Mouse (Mus musculus): ENCODE measurements around the gene Calm1.
"Not testable (repeated sequence)": the region's sequence is repeated elsewhere in the genome, so short reads cannot be mapped to it uniquely, and the experiment has no call there.

Calm1 gene

DNA sequence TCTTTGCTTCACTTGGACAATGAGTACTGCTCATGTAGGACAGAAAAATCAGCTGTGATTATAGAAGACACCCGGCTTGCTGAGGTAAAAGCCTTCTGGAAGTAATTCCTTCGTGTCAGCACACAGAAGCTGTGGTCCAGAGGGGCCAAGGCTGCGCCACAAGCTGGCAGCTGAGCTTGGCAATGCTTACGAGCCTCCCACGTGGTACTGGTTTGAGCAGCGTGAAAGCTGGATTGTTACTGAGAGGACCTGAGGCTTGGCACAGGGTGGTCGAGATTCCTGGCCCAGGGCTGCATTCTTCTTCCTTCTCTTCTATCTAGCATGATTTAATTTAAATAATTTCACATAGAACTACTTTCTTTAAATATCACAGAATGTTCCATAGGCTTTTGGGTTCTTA is 2.4 kb upstream of the Calm1 start:
- DNase-seq: peak; percentile 44 to 64

DNA sequence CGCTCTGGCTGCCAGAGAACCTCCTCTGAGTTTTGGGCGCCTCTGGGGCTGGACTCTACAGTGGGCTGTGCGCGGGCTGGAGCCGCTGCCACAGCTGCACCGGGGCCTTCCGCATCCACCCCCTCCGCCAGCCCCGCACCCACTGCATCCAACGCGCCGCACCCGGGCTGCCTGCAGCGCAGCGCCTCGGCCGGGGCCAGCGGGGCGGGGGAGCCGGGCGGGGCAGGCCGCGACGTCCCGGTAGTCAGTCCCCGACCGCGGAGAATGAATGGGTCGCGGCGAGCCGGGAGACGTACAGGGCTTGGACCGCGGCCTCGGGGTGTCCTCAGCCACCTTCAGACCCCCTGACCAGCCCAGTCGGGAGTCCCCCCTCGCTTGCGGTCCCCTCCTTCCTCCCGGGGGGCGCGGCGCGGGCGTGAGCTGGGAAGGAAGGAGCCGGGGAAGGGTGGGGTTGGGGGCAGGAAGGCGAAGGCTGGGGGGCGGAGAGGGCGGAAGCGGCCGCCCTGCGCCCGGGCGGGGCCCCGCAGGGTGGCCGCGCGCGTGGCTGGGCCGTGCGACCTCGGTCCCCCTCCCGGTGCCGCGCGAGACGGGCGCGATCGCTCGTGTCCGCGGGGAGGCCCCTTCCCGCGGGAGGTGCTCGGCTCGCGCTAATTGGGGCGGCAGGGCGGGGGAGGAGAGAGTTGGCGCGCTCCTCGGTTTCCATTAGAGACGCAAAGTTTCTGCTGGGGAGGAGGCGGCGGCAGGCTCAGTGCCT is 833 bp downstream of the Calm1 start:
- DNase-seq: peak; percentile 78

DNA sequence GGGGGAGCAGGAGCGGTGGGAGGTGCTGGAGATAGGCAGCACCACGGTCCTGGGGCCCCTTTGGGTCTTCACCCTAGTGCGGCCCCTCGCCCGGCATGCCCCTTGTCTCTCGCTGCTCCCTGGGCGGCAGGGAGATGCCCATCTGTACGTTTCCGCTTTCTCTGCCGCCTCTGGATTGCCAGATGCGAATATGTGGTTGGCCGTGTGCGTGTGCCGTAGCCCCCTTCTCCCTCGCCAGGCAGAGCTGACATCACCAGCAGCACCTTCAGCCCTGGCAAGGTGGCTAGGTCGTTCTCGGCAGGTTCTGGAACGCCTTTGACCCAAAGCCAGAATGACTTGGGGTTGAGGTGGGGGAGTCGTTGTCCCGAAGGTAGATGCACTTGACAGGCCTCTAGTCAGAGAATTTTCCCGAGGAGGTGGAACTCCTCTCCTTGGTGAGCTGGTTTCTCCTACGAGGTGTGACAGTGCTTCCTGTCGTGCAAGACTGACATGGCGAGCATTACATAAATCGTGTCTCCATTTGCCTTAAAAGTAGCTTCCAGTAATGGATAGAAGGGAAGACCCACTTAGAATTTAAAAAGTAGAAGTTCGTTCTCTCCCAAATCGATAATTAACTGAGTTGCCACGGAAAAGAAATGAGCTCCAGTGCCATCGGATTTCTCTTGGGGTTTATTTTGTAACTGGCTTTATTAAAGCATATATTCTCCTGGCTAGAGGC is 1.6 kb downstream of the Calm1 start:
- DNase-seq: peak; percentile 55 to 67

- no peak for DNase-seq
Measured at GRCm38 (mm10) chr12:100201363-100201711, 2.1 kb downstream of the Calm1 start.

DNA sequence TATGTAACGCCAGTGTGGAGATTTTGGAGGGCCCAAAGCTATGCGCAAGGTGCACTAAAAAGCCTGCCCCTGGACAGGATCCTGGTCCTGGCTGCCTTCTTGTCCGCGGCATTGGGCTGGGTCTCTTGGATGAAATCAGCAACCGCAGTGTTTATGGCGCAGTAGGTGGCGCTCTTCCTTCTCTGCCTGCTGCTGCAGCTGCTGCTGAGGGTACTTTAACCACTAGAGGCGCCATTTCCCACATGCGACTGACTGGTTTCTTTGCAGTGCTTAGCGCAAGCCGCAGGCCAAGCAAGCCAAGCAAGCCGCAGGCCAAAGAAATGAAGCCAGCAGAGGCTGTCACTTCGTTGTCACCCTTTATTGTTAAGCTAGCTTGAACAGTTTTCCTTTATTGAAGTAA is 2.6 kb downstream of the Calm1 start:
- DNase-seq: peak; percentile 97 to 99

DNA sequence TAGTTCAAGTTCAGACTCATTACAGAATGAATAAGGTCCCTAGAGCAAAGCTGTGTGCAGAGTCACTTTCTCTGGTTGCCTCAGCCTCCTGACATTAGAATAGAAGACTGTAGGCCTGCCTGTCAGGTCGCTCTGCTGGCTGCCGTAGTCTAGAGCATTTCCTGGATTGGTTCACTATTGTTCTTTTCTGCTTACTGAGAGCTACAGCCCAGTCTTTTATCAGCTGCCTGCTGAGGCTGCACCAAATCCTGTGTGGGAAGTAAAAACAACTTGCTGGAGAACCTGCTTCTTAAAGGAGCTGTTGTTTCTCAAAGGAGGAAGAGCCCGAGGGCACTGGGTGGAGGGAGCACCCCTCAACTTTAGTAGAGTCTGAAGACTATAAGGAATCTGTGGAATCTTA is 4.5 kb downstream of the Calm1 start:
- no peak for DNase-seq

GRCm38 (mm10) chr12:100205156-100205555 is 5.9 kb downstream of the Calm1 start:
- no peak for DNase-seq

GRCm38 (mm10) chr12:100206521-100206920 is 7.3 kb downstream of the Calm1 start:
- DNase-seq: no peak

DNA sequence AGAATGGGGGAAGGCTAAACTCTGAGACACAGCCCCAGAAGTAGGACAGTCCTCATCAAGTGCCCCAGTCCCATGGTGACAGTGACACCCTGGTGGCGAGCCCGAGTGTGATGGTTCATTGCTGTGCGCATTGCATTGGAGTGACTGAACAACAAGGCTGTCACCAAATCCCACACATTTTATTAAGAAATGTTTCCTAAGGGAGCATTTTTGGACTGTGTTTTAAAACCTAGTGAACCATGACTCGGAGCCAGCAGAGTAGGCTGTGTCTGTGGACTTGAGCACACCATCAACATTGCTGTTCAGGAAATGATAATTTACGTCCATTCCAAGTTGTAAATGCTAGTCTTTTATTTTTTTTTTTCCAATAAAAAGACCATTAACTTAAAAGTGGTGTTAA is 7.7 kb downstream of the Calm1 start:
- no peak for DNase-seq

DNA sequence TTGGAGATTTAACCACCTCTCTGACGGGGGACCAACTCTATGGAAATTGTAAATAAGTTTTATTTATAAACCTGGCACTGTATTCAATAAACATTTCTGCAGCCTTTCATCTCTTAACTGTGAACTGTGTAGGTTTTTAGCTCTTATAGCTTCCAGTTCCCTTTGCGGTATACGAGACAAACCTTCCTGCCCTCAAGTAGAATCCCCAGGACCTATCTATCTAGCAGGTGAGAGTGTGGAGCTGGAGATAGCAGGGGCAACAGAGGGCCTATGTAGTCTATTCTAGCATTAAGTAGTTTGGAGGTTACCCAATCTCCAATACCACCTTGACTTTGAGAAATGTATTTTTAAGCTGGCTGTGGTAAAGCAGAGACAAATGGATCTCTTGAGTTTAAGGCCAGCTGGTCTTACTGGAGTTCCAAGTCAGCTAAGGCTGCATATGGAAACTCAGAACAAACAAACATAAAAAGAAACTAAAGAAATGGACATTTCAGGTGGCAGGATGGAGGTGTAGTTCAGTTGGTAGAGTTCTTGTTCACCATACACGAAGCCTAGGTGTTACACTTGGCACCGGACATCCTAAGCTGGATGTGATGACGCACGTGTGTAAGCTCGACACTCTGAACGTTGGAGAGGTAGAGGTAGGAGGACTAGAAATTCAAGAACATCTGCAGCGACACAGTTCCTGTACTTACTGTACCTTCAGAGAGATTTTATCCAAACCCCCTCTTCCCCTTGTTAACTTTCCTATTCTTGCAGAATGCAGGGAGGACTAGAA is 10.7 kb downstream of the Calm1 start:
- DNase-seq: no peak

- peak in 1 of 2 experiments; percentile 44 for DNase-seq
Measured at GRCm38 (mm10) chr12:100210973-100211372, 11.7 kb downstream of the Calm1 start.

- peak in 1 of 2 experiments; percentile 12 for DNase-seq
Measured at GRCm38 (mm10) chr12:100211453-100212185, 12.4 kb downstream of the Calm1 start.

DNA sequence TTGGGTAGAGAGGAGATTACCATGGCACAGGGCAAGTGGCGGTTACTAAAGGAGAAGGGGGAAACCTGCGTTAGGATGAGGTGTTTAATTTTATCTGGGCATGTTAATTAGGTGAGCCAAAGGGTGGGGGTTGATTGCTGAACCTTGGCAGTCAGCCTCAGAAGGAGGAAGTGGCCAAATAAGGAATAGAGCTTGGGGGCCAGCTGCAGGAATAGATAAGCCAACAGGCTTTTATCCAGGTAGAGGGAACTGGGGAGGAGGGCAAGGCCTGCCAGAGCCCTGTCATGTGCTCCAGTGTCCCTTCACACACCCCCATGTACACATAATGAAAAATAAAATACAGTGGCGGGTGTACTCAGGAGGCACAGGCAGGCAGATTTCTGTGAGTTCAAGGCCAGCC is 13.2 kb downstream of the Calm1 start:
- DNase-seq: peak; percentile 60 to 61

DNA sequence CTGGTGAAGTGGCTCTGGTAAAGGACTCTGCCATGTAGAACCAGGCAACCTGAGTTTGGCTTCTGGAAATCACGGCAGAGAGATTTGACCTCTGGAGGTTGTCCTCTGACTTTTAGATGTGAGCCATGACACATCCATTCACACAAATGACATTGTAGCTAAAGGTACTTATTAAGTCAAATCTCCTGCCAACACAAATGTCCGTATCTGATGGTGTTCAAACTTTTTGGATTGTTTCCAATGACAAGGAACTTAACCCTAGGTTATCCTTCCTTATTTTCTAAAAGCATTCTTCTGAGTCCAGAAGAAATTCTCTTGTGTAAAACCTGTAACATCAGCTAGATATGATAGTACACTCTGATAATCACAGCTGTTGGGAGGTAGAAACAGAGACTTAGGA is 13.9 kb downstream of the Calm1 start:
- DNase-seq: no peak

- DNase-seq: no peak
Measured at GRCm38 (mm10) chr12:100214156-100214555, 14.9 kb downstream of the Calm1 start.

GRCm38 (mm10) chr12:100214738-100215137 is 15.5 kb downstream of the Calm1 start:
- DNase-seq: peak in 1 of 2 experiments; percentile 56

DNA sequence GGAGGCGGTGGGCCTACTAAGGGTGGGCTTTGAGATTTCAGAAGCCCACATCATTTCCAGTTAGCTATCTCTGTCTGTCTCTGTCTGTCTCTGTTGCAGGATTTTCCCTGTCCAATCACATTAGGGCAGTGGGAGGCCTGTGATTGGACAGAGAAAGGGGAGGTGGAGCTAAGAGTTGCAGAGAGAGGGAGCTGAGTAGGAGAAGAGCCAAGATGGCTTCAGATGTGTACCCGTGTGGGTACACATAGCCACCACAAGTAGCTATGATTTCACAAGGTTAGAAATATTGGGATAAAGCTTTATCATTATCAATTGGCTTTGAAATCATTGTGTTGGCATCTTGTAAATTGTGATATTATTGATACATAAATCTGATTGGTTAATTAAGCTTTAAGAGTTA is 17.9 kb downstream of the Calm1 start:
- not testable (repeated sequence) for DNase-seq

DNA sequence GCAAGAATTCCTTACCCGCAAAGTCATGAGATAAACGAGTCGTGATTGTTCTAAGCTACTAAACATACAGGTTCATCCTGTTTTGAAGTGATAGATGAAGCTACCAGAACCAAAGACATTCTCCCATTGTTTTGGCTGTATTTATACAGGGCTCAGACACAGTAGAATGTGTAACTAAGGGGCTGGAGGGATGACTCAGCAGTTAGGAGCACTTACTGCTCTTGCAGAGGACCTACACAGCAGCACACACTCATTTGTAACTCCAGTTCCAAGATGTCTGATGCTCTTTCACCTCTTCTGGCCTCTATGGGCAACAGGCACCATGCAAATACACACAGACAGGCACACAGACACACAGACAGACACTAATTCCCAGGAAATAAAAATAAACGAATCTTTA is 20.8 kb downstream of the Calm1 start:
- DNase-seq: no peak

GRCm38 (mm10) chr12:100221608-100222321 is 22.5 kb downstream of the Calm1 start:
- no peak for DNase-seq

GRCm38 (mm10) chr12:100222322-100222993 is 23.2 kb downstream of the Calm1 start:
- DNase-seq: no peak

GRCm38 (mm10) chr12:100223531-100223930 is 24.3 kb downstream of the Calm1 start:
- DNase-seq: peak in 1 of 2 experiments; percentile 47

DNA sequence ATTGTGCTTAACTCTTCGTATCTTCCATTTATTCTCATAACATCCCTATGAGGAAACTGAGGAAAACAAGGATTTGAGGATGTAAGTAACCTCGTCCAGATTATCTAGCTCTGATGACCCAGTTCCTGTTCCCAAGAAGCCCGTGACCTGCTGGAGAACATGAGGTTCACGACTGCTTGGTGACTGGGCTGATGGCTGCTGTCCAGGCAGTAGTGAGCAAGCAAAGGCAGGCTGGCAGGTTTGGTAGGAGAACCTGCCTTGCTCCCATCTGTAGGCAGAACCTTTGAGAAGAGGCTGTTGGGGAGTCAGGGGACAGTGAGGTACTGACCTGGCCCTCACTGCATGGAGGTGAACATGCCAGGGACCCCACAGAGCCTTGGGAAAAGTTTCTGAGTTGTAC is 26.0 kb downstream of the Calm1 start:
- peak in 1 of 2 experiments; percentile 48 for DNase-seq
